Mouse (Mus musculus) adrenal gland, adult 18-20 months (tissue): ENCODE results near the gene Klhl20. TPM values are rescaled to one million over a fixed set of nuclear protein-coding genes. Genes with fewer than 3 reads are reported as not detected.
"Not testable (repeated sequence)": the region's sequence is repeated elsewhere in the genome, so short reads cannot be mapped to it uniquely, and the experiment has no call there.

Experiments used
- DNase-seq, 2 experiments: peaks; one replicate each; pipeline ENCODE4 v3.0.0; 2021 to 2022; ENCODE audit warnings: low spot score in 2 of 2
- long read RNA-seq, 2 experiments: library from polyadenylated mRNA; stranded (forward); transcript quantifications; one replicate each; pipeline ENCODE4 v2.0.0; 2021
- total RNA-seq, 2 experiments: library from RNA; stranded (reverse); gene quantifications; 1 replicate in 1 of 2; 2 replicates in 1 of 2; pipeline ENCODE4 v1.2.3; 2021

Klhl20 gene
- total RNA-seq = 10 to 100 TPM; 11.7 to 13.6 TPM
- long read RNA-seq, experiment 1, full-length matches to known transcripts = 3 of 4 reads
- long read RNA-seq, experiment 1, partial matches to known transcripts = 1 of 4 reads
- long read RNA-seq, experiment 1, other reads (novel, unspliced or antisense) = 0 of 4 reads
- long read RNA-seq, experiment 2, full-length matches to known transcripts = 6 of 12 reads
- long read RNA-seq, experiment 2, partial matches to known transcripts = 3 of 12 reads
- long read RNA-seq, experiment 2, other reads (novel, unspliced or antisense) = 3 of 12 reads

DNA sequence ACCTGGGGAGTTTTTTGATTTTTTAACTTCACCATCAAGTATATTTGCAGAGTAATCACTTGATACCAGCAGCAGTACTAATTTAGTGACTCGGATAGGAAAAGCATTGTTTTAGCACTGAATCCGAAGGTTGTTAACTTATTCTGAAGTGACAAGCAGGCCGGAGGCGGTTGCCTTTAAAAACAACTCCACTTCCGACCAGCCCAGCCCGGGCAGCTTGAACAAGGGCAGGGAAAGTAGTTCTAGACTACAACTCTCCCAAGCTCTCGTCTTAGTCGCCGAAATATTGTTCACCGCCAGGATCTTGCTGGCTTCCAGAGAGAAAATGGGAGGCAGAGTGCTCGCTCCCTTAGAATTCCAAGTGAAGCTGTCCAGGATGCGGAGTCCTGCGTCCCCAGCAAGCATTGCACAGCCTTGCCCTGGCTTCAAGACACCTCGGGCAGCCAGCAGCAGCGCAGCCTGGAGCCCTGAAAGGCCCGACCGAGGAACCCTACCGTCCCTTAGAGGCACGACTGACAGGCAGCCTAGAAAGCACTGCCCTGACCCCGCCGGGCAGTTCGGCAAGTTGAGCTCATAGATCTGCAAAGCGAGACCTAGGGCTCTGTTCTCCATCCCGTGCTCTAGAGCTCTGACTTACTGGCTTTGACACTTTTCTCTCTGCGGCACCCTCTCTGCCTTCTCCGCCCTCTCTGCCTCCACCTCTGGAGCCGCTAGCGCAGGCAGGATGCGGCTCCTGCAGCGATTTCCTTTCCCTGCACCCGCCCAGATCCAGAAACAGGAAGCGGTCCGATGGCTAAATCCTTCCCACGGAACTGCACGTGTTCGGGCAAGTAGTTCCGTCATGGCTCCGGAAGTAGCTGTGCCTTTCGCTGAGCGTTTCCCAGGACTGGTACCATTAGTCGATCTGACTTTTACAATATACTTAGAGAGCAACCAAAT, at the start of gene Klhl20:
TSS of gene Klhl20 (minus strand) at position 786 of the 939 bp plus-strand sequence.
- DNase-seq = peak; percentile 94 to 95

DNA sequence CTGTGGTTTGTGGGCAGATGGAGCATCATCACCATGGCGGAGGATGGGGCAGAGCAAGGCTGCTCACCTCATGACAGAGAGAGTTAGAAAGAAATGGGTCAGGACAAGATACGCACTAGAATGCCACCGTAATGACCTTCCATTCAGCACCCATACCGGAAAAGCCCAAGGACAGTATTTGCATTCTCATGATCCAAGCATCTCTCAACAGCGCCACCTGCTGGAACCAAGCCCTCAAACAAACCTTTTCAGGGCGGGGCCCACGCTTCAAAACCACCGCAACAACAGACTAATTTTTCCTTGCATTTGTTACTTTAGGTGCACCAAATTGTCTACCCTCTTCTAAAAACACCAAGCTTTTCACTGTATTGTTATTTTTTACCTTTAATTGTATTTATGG, 49.4 kb upstream of the Klhl20 start:
- peak; percentile 40 to 64 for DNase-seq

DNA sequence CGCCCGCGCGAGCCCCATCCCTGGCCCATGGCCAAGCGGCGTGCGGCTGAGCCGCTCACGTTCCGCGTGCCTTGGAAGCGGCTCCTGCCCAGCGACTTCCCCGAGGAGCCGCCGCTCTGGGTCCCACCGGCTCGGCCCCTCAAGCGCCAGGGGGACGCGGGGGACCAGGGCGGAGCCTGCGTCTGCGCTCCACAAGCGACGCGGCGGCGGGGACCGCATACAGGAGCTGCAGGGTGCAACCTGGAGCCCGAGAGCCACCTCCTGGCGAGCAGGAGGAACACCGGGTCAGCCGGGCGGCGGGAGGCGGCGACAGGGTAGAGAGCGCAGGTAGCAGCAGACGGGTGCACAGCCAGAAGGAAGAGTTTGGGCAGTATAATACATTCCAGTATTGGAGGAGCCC, 39.3 kb upstream of the Klhl20 start:
- DNase-seq = peak; percentile 65 to 71

DNA sequence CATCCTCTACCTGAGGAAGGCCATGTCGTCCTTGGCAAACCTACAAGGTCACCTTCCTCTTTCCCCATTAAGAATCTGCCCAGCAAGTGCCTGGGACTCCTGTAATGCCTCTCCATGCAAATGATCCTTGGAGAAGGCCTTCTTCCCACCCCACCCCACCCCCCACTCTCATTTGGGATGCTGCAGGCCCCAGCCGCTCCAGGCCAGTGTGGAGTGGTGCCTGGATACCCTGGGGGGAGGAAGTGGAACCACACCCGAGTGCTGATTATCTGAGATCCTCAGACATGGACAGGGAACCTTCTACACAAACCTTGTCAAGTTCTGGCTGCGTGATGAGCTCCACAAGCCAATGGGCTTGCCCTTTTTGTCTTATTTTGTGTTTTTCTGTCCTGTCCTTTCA, 29.0 kb upstream of the Klhl20 start:
- no peak for DNase-seq

DNA sequence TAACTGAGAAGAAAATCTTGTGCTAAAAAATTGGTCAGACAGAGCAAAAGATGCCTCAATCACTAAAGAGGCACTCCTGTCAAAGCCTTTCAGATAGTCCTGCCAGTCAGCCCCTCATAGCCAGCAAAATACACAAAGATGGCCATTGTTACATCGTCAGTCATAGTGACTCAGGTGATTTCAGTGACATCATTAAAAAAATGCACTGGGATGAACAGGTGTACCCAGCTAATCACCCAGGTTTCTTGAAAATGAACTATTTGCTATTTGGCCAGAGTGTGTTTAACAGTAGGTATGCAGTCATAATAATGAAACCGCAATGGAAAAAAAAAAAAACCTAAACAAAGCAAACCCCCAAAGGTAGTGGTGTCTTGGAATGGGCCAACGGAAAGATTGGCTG, 27.9 kb upstream of the Klhl20 start, which contains the start of gene Tex50:
TSS of gene Tex50 (minus strand) at position 101 of the 400 bp plus-strand sequence.
- DNase-seq = no peak

DNA sequence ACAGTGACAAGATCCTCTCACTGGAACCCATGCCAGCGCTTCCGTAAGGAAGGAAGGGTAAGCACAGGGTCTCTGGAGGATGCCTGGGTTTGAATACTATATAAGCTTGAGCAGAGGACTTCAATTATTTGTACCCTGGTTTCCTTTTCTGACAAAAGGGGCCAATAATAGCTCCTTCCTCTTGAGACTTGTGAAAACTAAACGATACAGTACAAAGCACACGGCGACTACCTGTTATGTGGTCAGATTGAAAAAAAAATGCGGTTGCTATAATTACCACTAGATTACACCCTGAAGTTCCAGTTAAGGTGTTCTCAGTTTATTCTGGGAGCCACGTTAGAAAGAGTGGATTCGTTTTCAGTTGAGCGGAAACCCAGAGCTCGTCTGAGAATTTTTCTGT, 25.2 kb upstream of the Klhl20 start:
- DNase-seq = no peak

DNA sequence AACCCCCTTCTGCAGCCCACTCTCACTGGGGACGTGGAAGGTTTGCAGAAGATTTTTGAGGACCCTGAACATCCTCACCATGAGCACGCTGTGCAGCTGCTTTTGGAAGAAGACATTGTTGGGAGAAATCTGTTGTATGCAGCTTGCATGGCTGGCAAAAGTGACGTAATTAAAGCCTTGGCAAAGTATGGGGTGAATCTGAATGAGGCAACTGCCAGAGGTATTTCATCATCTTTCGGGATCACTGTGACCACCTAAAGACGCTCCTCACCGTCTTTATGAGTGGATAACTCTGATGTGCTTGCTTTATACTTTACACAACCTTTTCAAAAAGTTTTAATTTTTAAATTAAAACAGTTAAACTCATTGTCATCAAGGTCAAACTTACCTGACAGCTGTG, 19.8 kb upstream of the Klhl20 start:
- DNase-seq = no peak

DNA sequence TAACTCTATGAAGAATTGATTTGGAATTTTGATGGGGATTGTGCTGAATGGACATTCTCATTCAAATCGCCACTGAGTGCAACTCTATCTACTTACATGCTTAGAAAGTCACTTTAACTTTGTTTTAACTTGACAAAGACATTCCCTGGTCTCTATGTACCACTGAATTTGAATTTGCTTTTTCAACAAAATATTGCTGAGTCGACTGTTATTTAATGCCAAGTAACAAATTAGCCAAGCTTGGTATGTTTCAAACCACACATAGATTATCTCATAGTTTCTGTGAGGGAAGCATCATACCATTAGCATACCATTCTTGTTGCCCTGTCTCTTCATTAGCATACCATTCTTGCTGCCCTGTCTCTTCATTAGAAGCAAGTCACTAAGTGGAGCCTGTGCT, 16.6 kb upstream of the Klhl20 start:
- no peak for DNase-seq

DNA sequence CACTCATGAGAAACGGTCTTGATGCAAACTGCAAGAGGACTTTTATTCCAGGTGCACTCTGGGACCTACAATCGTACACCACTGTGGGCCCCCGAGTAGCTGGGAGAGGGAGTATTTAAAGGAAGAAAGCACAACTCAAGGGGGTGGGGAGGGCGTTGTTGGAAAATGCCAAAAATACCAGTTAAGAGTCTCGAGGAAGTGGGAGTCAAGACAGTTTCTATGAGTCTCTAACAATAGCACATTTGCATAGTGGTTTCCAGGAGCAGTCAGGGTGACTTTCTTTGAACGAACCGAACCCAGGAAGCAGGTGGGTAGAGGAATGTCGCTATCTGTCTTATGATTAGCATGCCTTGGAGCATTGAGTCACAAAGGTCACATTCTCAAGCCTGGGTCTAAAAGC, 14.3 kb upstream of the Klhl20 start:
- DNase-seq = not testable (repeated sequence)

DNA sequence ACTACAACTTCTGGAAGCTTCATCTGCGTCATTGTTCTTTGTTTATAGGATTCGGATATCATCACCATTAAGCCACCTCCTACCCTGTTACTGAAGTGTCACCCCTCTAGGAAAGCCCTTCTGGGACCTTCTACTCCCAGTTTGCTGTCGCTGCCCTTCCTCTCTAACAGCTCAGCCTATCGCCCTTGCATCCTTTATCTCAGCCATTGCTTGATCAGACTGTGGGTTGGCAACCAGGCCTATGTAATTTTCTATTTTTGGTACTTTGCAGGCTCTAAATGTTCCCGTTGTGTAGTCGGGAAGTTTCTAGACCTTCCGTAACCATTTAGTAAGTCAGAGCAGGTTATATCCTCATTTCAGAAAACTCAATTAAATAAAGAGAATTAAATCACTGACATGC, 11.9 kb upstream of the Klhl20 start:
- no peak for DNase-seq

DNA sequence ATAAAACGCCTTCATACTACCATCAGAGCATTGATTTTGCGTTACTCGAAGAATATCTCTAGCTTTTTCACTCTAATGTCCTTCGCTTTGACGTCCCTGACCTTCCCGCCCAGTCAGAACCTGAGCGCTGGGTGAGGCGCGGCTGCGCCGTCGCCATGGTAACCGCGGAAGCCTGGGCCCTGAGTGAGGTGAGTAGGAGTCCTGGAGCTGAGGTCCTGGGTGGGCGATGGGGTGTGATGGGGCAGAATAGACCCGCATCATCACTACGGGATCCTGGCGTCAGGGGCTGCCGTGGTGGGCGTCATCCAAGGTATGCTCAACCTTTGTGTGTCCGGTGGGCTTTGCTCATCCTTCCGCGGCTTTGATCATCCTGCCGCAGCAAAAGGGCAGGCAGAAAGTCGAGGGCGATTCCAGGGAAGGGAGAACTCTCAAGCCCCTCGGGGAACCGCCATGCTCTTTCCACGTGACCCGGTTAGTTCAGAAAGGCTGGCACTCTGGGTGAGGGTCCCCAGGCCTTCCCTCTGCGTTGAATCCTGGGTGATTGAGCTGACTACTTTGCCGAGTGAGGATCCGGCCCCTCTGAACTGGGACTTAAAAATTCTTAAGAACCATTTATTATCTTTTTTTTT, 11.3 kb upstream of the Klhl20 start, which contains the start of gene Ankrd45:
TSS of gene Ankrd45 (plus strand) at position 161 of the 629 bp plus-strand sequence.
- peak; percentile 58 to 59 for DNase-seq

DNA sequence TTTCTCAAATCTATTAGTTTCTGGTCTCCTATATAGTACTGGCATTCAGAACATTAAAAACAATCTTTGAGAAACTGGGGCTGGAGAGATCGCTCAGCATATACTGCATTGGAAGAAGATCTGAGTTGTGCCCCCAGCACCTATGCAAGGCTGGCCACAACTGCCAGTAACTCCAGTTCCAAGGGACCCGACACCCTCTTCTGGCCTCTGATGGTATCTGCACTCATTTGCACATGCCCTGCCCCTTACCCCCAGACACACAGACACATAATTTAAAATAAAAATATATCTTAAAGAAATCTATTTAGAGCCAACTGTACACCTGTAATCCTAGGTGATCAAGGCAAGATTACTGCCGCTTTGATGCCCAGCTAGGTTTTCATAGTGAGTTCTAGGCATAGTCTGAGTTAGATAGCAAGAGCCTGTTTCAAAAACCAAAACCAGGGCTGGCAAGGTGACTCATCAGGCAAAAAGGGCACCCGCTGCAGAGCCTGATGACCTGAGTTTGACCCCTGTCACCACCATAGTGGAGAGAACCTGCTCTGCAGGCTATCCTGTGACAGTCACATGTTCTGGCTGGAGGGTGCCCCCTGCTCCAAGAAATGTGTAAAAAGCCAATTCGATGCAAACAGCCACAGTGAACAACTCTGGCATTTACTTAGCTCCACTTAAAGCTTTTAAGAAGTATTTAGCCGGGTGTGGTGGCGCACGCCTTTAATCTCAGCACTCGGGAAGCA, 8.9 kb upstream of the Klhl20 start:
- DNase-seq = no peak

DNA sequence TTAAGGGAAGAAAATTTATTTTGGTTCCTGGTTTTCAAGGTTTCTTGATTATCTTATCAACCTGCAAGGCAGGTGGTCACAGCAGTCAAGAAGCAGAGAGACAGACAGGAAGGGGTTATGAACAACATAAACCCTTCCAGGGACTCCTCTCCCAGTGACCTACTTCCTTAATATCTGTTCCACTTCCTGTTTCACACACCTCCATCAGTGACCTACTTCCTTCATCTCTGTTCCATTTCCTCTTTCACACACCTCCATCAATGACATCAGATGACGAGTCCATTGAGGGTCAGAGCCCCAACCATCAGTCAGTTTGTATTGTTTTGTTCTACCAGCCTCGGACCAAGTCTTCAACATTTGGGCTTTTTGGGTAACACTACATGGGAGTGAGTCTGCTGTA, 8.2 kb upstream of the Klhl20 start:
- no peak for DNase-seq

DNA sequence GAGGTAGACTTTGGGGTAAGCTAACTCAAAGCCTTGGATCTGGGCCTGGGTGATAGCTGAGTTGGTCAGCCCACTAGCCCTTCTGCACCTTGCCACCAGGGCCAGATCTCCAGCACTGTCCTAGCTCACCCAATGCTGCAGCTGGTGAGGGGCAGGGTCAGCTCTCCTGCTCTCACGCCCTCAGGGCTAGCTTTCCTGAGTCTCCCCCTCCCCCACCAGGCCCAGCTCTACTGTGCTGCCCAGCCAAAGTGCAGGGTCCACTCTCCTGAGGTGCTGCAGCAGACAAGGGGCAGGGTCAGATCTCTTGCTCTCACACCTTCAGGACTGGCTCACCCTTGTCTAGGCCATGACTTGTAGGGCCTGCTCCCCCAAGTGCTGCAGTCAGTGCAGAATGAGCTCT, 4.8 kb downstream of the Klhl20 start:
- DNase-seq = no peak

DNA sequence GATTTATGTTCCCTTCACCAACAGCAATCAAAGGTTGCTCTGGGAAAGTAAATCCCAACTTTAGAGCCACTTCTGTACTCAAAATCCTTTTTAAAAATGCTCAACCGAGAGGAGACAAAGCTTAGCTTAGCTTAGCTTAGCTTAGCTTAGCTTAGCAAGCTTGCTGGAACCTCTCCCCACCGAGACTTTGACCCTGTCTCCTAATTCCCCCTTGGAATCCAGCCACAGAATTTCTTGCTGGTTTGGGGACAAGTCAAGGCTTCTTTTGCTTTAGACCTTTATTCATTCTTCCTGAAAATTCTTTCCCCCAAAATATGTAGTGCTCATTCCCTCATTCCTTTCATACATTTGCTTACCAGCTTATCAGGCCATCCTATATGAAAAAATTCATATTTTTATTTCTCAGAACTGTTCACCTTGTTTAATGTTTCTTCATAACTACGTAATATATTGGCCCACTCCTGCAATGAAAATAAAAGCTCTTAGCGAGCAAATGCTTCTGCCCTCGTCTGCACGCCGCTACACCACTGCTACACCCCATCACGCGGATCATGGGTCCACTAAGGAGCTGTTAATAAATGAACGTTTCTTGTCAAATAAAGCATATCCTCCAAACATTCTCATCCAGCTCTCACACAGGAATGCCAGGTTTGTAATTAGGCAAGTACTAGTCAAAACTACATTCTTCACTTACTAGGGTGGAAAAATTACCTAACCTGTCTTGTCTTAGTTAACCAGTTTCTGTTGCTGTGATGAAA, 8.5 kb downstream of the Klhl20 start:
- no peak for DNase-seq

DNA sequence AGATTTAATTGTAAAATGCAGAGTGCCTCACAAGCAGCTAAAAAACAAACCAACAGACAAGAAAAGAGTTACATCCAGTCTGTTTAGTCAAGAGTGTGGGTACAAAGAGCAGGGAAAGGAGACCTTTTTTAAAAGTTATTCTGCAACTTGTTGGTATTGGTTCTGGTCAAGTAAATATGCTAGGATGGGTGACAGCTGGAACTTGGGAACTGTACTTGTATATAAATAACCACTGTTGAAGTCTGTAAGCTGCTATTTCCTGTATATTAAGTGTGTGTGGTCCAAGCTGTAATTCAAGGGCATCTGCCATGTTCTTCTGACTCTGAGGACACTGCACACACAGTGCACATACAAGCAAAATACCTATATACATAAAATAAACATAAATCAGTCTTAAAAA, 16.7 kb downstream of the Klhl20 start:
- DNase-seq = no peak

DNA sequence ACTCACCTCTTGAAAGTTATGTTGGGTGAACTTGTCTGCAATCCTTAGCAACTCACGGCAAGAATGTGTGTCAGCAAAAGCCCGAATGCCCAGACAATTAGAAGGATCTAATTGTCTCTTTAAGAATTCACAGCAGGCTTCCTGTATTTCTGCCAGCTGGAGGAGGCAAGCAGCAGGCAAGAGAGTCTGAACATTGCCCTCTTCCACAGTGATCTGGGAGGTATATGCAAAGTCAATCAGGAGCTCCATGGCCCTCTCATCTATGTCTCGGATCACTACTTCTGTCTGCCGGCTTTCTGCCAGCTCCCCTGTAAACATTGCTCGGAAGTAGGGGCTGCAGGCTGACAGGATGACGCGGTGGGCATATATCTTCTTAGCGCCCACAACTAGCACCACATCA, 22.1 kb downstream of the Klhl20 start:
- no peak for DNase-seq

DNA sequence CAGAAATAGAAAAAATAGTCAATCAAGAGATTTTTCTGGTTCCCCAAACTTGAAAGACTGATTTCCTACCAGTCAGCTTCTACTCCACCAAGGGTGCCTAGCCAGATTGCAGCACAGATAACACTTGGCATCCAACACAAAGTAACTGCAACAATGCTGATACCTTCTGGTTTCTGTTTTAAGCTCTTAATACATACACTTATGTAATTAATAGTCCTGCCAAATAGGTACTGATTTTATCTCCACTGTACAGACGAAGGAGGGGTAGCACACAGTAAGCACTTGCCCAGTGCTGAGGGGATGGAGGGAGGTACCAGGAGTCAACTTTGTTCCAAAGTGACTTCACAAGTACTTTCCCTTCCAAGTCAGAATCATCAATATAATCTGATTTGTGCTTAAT, 27.5 kb downstream of the Klhl20 start:
- DNase-seq = no peak

DNA sequence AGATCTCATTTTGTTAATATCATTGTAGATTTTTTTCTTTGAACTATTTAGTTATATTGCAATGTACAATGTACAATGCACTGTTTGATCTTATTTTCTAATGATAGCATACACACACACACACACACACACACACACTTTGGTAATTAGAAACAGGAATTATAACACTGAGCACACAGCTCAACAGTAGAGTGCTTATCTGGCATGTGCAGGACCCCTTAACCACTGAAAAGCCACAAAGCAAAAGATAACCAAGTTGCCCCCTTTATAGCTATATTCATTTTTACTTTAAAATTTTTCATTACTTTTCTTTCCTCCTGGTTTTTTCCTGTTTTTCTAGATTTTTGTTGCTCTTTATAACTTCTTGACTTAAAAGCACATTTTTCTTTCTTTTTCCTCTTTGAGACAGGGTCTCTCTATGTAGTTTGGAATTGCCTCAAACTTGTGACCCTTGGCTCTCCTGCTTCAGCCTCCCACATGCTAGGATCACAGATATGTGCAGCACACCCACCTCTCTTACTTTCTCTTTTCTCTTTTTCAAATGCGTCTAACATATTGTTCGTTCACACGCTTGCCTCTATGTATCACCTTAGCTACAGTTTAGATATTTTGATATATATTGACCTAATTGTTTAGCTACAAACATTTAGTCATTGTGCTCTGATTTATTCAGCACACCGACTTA, 31.4 kb downstream of the Klhl20 start:
- no peak for DNase-seq

DNA sequence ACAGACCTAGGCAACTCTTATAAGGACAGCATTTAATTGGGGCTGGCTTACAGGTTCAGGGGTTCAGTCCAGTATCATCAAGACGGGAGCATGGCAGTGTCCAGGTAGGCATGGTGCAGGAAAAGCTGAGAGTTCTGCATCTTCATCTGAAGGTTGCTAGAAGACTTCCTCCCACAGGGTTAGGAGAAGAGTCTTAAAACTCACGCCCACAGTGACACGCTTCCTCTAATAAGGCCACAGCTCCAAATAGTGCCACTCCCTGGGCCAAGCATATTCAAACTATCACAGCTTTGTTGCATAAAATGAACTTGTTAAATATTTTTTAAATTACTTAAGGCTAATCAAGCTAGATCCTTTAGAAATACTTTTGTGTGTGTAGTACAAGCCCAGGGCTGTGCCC, 54.1 kb downstream of the Klhl20 start:
- no peak for DNase-seq
